Mouse (Mus musculus): Measurements from ENCODE around the gene Gss. TPM values are rescaled to one million over a fixed set of nuclear protein-coding genes. Genes with fewer than 3 reads are reported as not detected.
A peak's percentile ranks its signal among the peaks of the same experiment; 100 is the strongest.

The Gss gene
- polyA plus RNA-seq, 1 experiment: 20.6 TPM

GRCm38 (mm10) chr2:155585082-155585481 lies 7.5 kb downstream of the Gss start:
- Histone ChIP-seq H3K4me3 (ENCODE audit: control insufficient read depth, insufficient read depth, low read length) (no peak overlapping the region), H3K4me1 (replicated peaks; ENCODE audit: control insufficient read depth, insufficient read depth, low read length) (no peaks in the 10 kb centered on the region), H3K36me3 (ENCODE audit: control insufficient read depth, insufficient read depth, low read length) (no peaks in the 10 kb centered on the region), H3K27me3 (ENCODE audit: control insufficient read depth, insufficient read depth, low read length) (no peaks in the 10 kb centered on the region), H3K27ac (ENCODE audit: control insufficient read depth, insufficient read depth, low read length) (no peak overlapping the region)
- TF ChIP-seq CTCF (IDR thresholded peaks at IDR 0.05; ENCODE audit: borderline replicate concordance, control insufficient read depth, extremely low read depth, insufficient read depth, low read length, poor library complexity): no peak
- TF ChIP-seq POLR2A (IDR thresholded peaks at IDR 0.05; ENCODE audit: control insufficient read depth, extremely low read depth, insufficient read depth, low read length, poor library complexity): no peak
- no peak for DNase-seq
- WGBS: 95% methylated on average over 9 of the region's 9 CpGs

- H3K27ac ChIP-seq (ENCODE audit: control insufficient read depth, insufficient read depth, low read length): no peak overlapping the region
- H3K4me3 ChIP-seq (ENCODE audit: control insufficient read depth, insufficient read depth, low read length): no peak overlapping the region
- no peaks in the 10 kb centered on the region for H3K27me3 ChIP-seq (ENCODE audit: control insufficient read depth, insufficient read depth, low read length)
- H3K4me1 ChIP-seq (replicated peaks; ENCODE audit: control insufficient read depth, insufficient read depth, low read length): no peaks in the 10 kb centered on the region
- peak; percentile 49 for DNase-seq
- WGBS: 61% methylated on average over 5 of the region's 5 CpGs
- no peak for TF ChIP-seq CTCF (IDR thresholded peaks at IDR 0.05; ENCODE audit: borderline replicate concordance, control insufficient read depth, extremely low read depth, insufficient read depth, low read length, poor library complexity)
- no peak for TF ChIP-seq POLR2A (IDR thresholded peaks at IDR 0.05; ENCODE audit: control insufficient read depth, extremely low read depth, insufficient read depth, low read length, poor library complexity)
- no peaks in the 10 kb centered on the region for H3K36me3 ChIP-seq (ENCODE audit: control insufficient read depth, insufficient read depth, low read length)
Observed at GRCm38 (mm10) chr2:155583927-155584530, 8.6 kb downstream of the Gss start.

DNA sequence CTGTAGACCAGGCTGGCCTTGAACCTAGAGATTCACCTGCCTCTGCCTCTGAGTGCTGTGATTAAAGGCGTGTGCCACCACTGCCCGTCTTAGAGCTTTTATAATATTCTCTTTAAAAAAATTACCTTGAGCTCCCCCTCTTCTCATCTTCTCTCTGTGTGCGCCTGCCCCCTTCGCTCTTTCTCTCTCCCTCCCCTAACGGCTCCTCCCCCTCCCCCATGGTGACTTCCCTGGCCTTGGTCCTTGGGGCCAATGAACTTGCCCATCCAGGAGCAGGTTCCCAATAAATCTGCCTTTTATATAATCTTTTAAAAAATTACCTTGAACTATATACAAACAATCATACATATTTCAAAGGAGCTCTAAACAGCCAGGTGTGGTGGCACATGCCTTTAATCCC lies 9.6 kb downstream of the Gss start:
- H3K36me3 ChIP-seq (ENCODE audit: control insufficient read depth, insufficient read depth, low read length): peaks cover 4% of the 10 kb centered on the region; the same call in 1 of the 2 replicates
- H3K27me3 ChIP-seq (ENCODE audit: control insufficient read depth, insufficient read depth, low read length): no peaks in the 10 kb centered on the region
- TF ChIP-seq CTCF (IDR thresholded peaks at IDR 0.05; ENCODE audit: borderline replicate concordance, control insufficient read depth, extremely low read depth, insufficient read depth, low read length, poor library complexity) (no peak), POLR2A (IDR thresholded peaks at IDR 0.05; ENCODE audit: control insufficient read depth, extremely low read depth, insufficient read depth, low read length, poor library complexity) (no peak)
- H3K27ac ChIP-seq (ENCODE audit: control insufficient read depth, insufficient read depth, low read length): no peak overlapping the region
- H3K4me3 ChIP-seq (ENCODE audit: control insufficient read depth, insufficient read depth, low read length): no peak overlapping the region
- no peak for DNase-seq
- WGBS: 98% methylated on average over 5 of the region's 5 CpGs
- H3K4me1 ChIP-seq (replicated peaks; ENCODE audit: control insufficient read depth, insufficient read depth, low read length): no peaks in the 10 kb centered on the region

GRCm38 (mm10) chr2:155582384-155582995 lies 10.1 kb downstream of the Gss start:
- no peaks in the 10 kb centered on the region for H3K4me1 ChIP-seq (replicated peaks; ENCODE audit: control insufficient read depth, insufficient read depth, low read length)
- no peak overlapping the region for H3K27ac ChIP-seq (ENCODE audit: control insufficient read depth, insufficient read depth, low read length)
- peaks cover 4% of the 10 kb centered on the region; the same call in 1 of the 2 replicates for H3K36me3 ChIP-seq (ENCODE audit: control insufficient read depth, insufficient read depth, low read length)
- TF ChIP-seq CTCF (IDR thresholded peaks at IDR 0.05; ENCODE audit: borderline replicate concordance, control insufficient read depth, extremely low read depth, insufficient read depth, low read length, poor library complexity): no peak
- no peak for TF ChIP-seq POLR2A (IDR thresholded peaks at IDR 0.05; ENCODE audit: control insufficient read depth, extremely low read depth, insufficient read depth, low read length, poor library complexity)
- 95% methylated on average over 4 of the region's 4 CpGs for WGBS
- H3K4me3 ChIP-seq (ENCODE audit: control insufficient read depth, insufficient read depth, low read length): no peak overlapping the region
- H3K27me3 ChIP-seq (ENCODE audit: control insufficient read depth, insufficient read depth, low read length): no peaks in the 10 kb centered on the region
- no peak for DNase-seq

DNA sequence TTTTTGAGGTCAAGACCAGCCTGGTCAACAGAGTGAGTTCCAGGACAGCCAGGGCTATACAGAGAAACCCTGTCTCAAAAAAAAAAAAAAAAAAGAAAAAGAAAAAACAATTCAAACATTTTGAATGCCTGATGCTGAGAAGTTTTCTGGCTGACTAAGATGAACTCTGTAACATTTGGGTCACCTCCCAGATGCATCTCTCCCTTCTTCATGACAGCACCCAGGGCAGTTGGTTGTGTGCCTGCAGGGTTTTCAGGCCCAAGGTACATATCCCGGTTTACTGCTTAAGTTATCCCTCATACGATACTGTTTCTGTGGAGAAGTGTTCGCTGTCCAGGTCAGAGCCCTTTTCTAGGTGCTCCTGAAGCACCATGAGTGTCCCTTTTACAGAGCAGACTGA lies 12.3 kb downstream of the Gss start:
- WGBS: 95% methylated on average over 3 of the region's 3 CpGs
- Histone ChIP-seq H3K36me3 (ENCODE audit: control insufficient read depth, insufficient read depth, low read length) (peaks cover 4% of the 10 kb centered on the region; the same call in 1 of the 2 replicates), H3K4me1 (replicated peaks; ENCODE audit: control insufficient read depth, insufficient read depth, low read length) (no peaks in the 10 kb centered on the region), H3K27ac (ENCODE audit: control insufficient read depth, insufficient read depth, low read length) (no peak overlapping the region), H3K27me3 (ENCODE audit: control insufficient read depth, insufficient read depth, low read length) (no peaks in the 10 kb centered on the region), H3K4me3 (ENCODE audit: control insufficient read depth, insufficient read depth, low read length) (no peak overlapping the region)
- TF ChIP-seq CTCF (IDR thresholded peaks at IDR 0.05; ENCODE audit: borderline replicate concordance, control insufficient read depth, extremely low read depth, insufficient read depth, low read length, poor library complexity): no peak
- TF ChIP-seq POLR2A (IDR thresholded peaks at IDR 0.05; ENCODE audit: control insufficient read depth, extremely low read depth, insufficient read depth, low read length, poor library complexity): no peak
- no peak for DNase-seq

- WGBS: 97% methylated on average over 9 of the region's 9 CpGs
- H3K36me3 ChIP-seq (ENCODE audit: control insufficient read depth, insufficient read depth, low read length): peaks cover 4% of the 10 kb centered on the region; the same call in 1 of the 2 replicates
Observed at GRCm38 (mm10) chr2:155576656-155577055, 16.0 kb downstream of the Gss start.

More at GRCm38 (mm10) chr2:155576656-155577055, 16.0 kb downstream of the Gss start:
- Histone ChIP-seq H3K27me3 (ENCODE audit: control insufficient read depth, insufficient read depth, low read length) (no peaks in the 10 kb centered on the region), H3K4me3 (ENCODE audit: control insufficient read depth, insufficient read depth, low read length) (no peak overlapping the region), H3K27ac (ENCODE audit: control insufficient read depth, insufficient read depth, low read length) (no peak overlapping the region), H3K4me1 (replicated peaks; ENCODE audit: control insufficient read depth, insufficient read depth, low read length) (no peaks in the 10 kb centered on the region)
- TF ChIP-seq POLR2A (IDR thresholded peaks at IDR 0.05; ENCODE audit: control insufficient read depth, extremely low read depth, insufficient read depth, low read length, poor library complexity): no peak
- TF ChIP-seq CTCF (IDR thresholded peaks at IDR 0.05; ENCODE audit: borderline replicate concordance, control insufficient read depth, extremely low read depth, insufficient read depth, low read length, poor library complexity): no peak
- DNase-seq: no peak
